Mouse (Mus musculus): Measurements from ENCODE around the gene Ncs1.

The Ncs1 gene

GRCm38 (mm10) chr2:31337706-31338330, 92.2 kb downstream of the Ncs1 start:
- DNase-seq (ENCODE audit: low spot score in 2 of 2): peak; percentile 48 to 61

- peak; percentile 79 to 87 for DNase-seq (ENCODE audit: low spot score in 2 of 2)
Measured at GRCm38 (mm10) chr2:31339826-31340225, 94.2 kb downstream of the Ncs1 start.

GRCm38 (mm10) chr2:31341726-31342535, 96.3 kb downstream of the Ncs1 start:
- peak; percentile 48 to 56 for DNase-seq (ENCODE audit: low spot score in 2 of 2)

Measured in heart, adult 9 months (tissue).